5 mouse cellular contexts compared by ENCODE assay signal in genomic region chr17:30519172-30519512, GRCm38 (mm10). TPM values are rescaled to one million over a fixed set of nuclear protein-coding genes. Genes with fewer than 3 reads are reported as not detected.
DNase-seq lines count a peak whose midpoint lies in the region; ATAC-seq and TF ChIP-seq lines count a peak whose summit lies in the region.
"Not testable (repeated sequence)": the region's sequence is repeated elsewhere in the genome, so short reads cannot be mapped to it uniquely, and the experiment has no call there.

No protein-coding gene starts in this region.

- H3K27me3 ChIP-seq in lung, embryonic 14.5 days (ENCODE audit: insufficient read depth, low read length), result not testable (repeated sequence)

- H3K4me1 ChIP-seq in lung, embryonic 14.5 days (ENCODE audit: insufficient read depth), result not testable (repeated sequence)

- peak; percentile 46; the same call in 1 of the 2 replicates for ATAC-seq in common myeloid progenitor, adult 5-6 weeks (replicated peaks; ENCODE audit: low read depth, poor library complexity, severe bottlenecking)
- not testable (repeated sequence) for ATAC-seq in lung, embryonic 14.5 days (ENCODE audit: insufficient read depth)
- peak; percentile 47; the same call in 1 of the 2 replicates for ATAC-seq in megakaryocyte progenitor cell, adult 5-6 weeks (replicated peaks; ENCODE audit: poor library complexity)

- H3K27ac ChIP-seq in lung, embryonic 14.5 days (ENCODE audit: low read depth), result not testable (repeated sequence)

- not testable (repeated sequence) for H3K4me2 ChIP-seq in lung, embryonic 14.5 days

- not testable (repeated sequence) for H3K9ac ChIP-seq in lung, embryonic 14.5 days

- not testable (repeated sequence) for H3K4me3 ChIP-seq in lung, embryonic 14.5 days (ENCODE audit: low read depth, low read length)

- H3K36me3 ChIP-seq in lung, embryonic 14.5 days (ENCODE audit: insufficient read depth), result not testable (repeated sequence)

- not testable (repeated sequence) for H3K9me3 ChIP-seq in lung, embryonic 14.5 days (ENCODE audit: low read depth, low read length)

- DNase-seq in heart, adult 11 months, result peak; percentile 74
- peak; percentile 16 for DNase-seq in lung, embryonic 14.5 days
- DNase-seq in thymus, postnatal 0 days (ENCODE audit: low spot score), result peak; percentile 20

- not testable (repeated sequence) for TF ChIP-seq CTCF in lung, embryonic 14.5 days (IDR thresholded peaks at IDR 0.05; ENCODE audit: low read depth)

- 50% methylated on average over 2 of the region's 2 CpGs for WGBS in lung, embryonic 14.5 days

RNA-seq across cellular contexts. Expression of gene Btbd9, which starts 57.1 kb away (rescaled TPM):
- 23.4 and 25.5 TPM in 2 replicates for total RNA-seq in common myeloid progenitor, adult 5-6 weeks (2017)
- 50.9 and 51.8 TPM in 2 replicates for polyA plus RNA-seq in lung, embryonic 14.5 days (2014; fragmentation: Nextera tagmentation; extraction: Ambion mirVana)
- 20.1 and 25.4 TPM in 2 replicates for total RNA-seq in megakaryocyte progenitor cell, adult 5-6 weeks (2015)
- 17.2 and 22.9 TPM in 2 replicates for total RNA-seq in megakaryocyte progenitor cell, adult 5-6 weeks (2017)
- polyA plus RNA-seq in thymus, postnatal 0 days (2015; fragmentation: Nextera tagmentation; extraction: Ambion mirVana), result 42.7 and 51.9 TPM in 2 replicates

Comparison
In these comparisons a context has a peak if more than half of its experiments do, and no peak if none do; other contexts are left out.
1. DNase-seq: peak in every context shown above with its lines; median percentile 74 in heart, adult 11 months; 20 in thymus, postnatal 0 days; 16 in lung, embryonic 14.5 days.